Mouse (Mus musculus) heart, adult 18-20 months (tissue): ENCODE data around the gene Ccdc189. TPM values are rescaled to one million over a fixed set of nuclear protein-coding genes. Genes with fewer than 3 reads are reported as not detected.

Experiments used
- DNase-seq, 2 experiments: peaks; one replicate each; pipeline ENCODE4 v3.0.0; 2021 to 2022; ENCODE audit warnings: mixed read lengths in 1 of 2
- total RNA-seq, 2 experiments: library from RNA; stranded (reverse); gene quantifications; 2 replicates each; pipeline ENCODE4 v1.2.3; 2021

Gene Ccdc189
- total RNA-seq, 2 experiments from 2014 or later: 12.6 to 15.4 TPM

GRCm38 (mm10) chr7:127592575-127592974 lies 4.2 kb upstream of the Ccdc189 start:
- no peak for DNase-seq

- no peak for DNase-seq
Measured at GRCm38 (mm10) chr7:127591108-127591507, 2.7 kb upstream of the Ccdc189 start.

GRCm38 (mm10) chr7:127589637-127590036 lies 1.2 kb upstream of the Ccdc189 start:
- DNase-seq: no peak

DNA sequence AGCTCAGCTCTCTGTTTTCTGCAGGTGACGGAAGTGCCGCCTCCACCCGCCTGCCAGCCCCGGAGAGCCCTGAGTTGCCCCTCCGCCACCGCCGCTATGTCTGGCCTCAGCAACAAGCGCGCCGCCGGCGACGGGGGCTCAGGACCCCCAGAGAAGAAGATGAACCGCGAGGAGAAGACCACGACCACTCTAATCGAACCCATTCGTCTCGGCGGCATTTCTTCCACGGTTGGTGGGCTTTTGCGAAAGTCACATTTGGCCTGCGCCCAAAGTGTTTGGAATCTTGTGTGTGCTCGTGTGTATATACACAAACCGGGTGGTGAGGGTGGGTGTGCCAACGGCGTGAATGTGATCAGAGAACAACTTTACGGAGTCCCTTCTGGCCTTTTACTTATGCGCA lies 506 bp upstream of the Ccdc189 start:
- no peak for DNase-seq

DNA sequence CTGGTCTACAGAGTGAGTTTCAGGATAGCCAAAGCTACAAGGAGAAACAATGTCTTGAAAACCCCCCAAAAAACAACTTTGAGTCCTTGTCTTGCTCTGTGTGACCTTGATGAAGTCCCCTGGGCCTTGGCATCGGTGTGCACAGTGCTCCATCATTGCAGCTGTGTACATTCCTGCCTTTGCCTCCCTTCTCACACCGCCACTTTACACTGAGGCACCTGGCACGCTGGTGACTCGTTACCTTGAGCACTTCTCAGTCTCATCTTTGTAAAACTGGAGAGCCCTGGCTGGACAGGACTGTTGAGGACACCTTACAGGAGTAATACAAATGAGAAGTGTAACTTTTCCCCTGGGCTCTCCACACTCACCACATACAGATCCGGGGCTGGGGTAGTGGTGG lies 1.2 kb downstream of the Ccdc189 start:
- no peak for DNase-seq

DNA sequence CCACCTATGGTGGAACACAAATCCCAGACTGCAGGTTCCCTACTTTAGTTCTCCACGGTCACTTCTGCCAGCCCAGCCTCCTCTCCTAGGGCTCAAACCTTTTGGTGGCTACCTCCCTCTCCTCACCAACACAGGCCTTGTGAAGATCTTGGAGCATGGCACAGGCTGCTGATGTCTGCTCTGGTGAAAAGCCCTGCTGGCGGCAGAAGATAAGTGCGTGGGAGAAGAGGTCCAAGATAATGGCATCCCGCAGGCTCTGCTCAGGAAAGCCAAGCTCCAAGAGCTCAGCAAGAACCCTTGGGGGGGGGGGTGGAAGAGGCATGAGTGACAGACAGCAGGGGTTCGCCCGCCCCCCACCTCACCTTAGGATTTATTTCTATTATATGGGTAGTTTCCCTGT lies 2.2 kb downstream of the Ccdc189 start:
- DNase-seq: no peak

- no peak for DNase-seq
Measured at GRCm38 (mm10) chr7:127585031-127585430, 3.4 kb downstream of the Ccdc189 start.

- no peak for DNase-seq
Measured at GRCm38 (mm10) chr7:127583260-127583659, 5.1 kb downstream of the Ccdc189 start.

GRCm38 (mm10) chr7:127574115-127574514 lies 14.3 kb downstream of the Ccdc189 start:
- DNase-seq: no peak

DNA sequence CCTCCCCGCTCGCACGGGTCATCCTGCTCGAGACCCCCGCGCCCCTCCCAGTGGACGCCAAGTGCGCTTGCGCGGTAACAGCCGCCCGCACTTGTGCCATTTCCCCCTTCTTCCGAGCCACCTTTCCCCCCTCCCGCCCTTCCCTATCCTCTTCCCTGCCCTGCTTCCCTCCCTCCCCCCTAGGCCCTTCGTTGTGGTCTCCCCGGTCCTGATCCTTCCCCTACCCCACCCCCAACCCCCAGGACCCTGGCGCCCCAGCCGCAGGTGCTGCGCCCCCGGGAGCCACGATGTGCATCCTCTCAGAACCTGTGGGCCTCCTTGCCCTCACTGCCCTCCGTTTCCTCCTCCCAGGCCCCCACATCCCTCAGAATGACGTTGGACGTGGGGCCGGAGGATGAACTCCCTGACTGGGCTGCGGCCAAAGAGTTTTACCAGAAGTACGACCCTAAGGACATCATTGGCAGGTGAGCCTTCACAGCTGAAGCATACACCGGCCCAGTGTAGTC lies 14.8 kb downstream of the Ccdc189 start:
- DNase-seq: peak in 1 of 2 experiments; percentile 37

DNA sequence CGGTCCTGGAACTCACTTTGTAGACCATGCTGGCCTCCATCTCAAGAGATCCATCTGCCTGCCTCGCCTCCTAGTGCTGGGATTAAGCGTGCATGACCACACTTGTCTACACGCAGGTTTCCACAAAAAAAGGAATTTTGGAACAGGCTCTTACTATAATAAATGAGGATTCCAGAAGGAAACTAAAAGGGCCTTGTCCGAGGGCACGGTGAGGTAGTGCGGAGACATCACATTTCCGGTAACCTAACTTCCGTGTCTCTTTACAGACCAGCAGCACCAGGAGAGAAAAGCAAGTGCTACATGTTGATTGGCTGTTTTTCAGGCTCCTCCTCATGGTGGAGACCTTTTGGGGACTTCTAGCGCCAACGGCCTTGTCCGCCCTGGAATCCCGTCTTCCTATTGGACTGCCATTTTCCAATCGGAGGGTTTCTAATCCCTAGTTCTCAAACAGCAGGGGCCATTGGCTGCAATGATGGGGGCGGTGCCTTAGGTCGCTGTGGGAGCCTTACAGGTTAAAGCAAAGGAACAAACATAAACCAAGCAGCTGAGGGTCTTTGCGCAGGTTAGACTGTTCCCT lies 15.4 kb downstream of the Ccdc189 start, which contains the start of gene Phkg2:
Gene Phkg2, plus strand, starts transcription at position 446 of the 577 bp plus-strand sequence.
- peak; percentile 95 to 99 for DNase-seq

DNA sequence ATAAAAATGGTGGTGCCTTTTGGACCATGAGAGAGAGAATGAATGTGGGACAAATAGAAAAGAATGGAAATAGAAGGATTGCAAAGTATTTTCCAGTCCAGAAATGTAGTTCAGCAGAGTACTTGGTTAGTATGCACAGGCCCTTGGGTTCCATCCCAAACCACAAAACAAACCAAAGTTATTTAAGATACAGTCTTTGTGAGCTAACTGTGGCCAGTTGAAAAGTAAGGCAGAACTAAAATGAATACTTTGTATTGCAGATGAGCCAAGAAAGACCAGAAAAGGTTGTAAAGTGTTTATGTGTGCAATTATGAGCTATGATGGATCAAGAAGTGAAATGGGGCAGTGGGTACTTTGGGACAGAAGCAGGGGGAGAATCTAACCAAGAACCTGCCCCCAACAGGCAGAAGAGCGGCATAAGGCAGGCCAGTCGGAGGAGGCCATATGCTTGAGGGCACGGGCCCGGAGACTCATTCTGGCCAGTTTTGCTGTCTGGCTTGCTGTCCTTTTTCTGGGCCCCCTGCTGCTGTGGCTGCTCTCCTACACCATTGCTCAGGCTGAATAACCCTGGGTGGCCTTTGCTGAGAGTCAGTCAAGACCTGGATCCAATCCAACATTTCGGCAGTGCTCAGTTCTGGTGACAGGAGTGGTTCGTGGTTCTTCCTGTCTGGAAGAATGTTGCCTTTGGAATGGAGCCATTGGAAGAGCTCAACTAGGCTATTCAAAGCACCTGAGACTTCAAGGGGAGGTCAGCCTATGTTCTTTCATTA lies 23.8 kb downstream of the Ccdc189 start:
- peak; percentile 67 to 73 for DNase-seq

DNA sequence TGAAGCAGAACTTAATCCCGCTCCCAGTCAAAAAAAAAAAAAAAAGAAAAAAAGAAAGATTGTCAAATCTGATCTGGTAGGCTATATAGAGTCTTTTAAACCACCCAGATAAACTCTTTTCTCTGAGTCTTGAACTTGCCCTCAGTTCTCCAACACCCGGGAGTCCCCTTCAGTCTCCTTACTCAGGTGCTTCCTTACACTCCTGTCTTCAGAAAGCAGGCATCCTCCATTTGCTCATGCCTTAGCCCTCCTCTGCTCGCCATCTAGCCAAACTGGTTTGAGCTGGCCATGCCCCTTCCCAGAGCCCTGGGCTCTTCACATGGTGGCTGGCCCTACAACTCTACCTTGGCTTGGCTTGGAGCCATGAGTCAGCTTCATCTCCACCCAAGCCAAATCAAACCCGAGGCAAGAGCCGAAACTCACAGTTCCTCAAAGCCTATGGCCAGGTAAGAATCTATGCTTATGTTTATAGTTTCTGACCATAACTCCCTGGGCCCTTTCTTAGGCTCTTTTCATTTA lies 27.0 kb downstream of the Ccdc189 start, which contains the start of gene Tmem265:
Gene Tmem265, plus strand, starts transcription at position 51 of the 519 bp plus-strand sequence.
- no peak for DNase-seq

GRCm38 (mm10) chr7:127560580-127560979 lies 27.8 kb downstream of the Ccdc189 start:
- DNase-seq: no peak

DNA sequence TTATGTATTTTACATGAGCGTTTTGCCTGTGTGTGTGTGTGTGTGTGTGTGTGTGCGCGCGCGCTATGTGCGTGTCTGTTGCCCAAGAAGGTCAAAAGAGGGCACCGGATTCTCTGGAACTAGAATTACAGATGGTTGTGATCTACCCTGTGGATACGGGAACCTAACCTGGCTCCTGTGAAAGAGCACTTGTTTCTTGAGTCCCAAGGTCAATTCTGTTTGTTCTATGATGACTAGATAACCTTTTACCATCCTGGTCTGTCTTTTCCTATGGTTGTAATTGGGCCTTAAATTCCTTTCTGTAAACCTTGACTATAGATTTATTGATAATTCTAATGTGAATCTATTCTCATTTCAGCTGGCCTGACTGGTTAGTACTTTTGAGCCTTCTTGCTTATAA lies 36.8 kb downstream of the Ccdc189 start:
- no peak for DNase-seq

GRCm38 (mm10) chr7:127549116-127549835 lies 39.1 kb downstream of the Ccdc189 start:
- DNase-seq: peak; percentile 74 to 80

- peak; percentile 48 to 57 for DNase-seq
Measured at GRCm38 (mm10) chr7:127541671-127542070, 46.7 kb downstream of the Ccdc189 start.

Other genes with a start within 250 kb of the Ccdc189 start
- gene Zfp768, start 243.0 kb downstream of the Ccdc189 start, total RNA-seq: 10 to 100 TPM; 35.9 to 42.9 TPM
- gene Zfp747, start 212.5 kb downstream of the Ccdc189 start, total RNA-seq: 1 to 10 TPM; 3.4 to 5.1 TPM
- gene 9130019O22Rik, start 201.4 kb downstream of the Ccdc189 start, total RNA-seq: 1 to 10 TPM; 1.6 to 1.7 TPM
- gene E430018J23Rik, start 195.0 kb downstream of the Ccdc189 start, total RNA-seq: 1 to 10 TPM; 3.4 to 3.7 TPM
- gene Zfp764, start 181.8 kb downstream of the Ccdc189 start, total RNA-seq: 1 to 10 TPM; 2.4 to 3.3 TPM
- 1 to 10 TPM; 1.7 to 2.4 TPM for gene Zfp688, start 166.5 kb downstream of the Ccdc189 start, total RNA-seq
- gene Zfp689, start 139.4 kb downstream of the Ccdc189 start, total RNA-seq: 1 to 10 TPM; 1.3 TPM
- gene Prr14, start 129.0 kb downstream of the Ccdc189 start, total RNA-seq: 10 to 100 TPM; 21.1 to 22.2 TPM
- 10 to 100 TPM; 24.2 to 31.1 TPM for gene Fbrs, start 109.4 kb downstream of the Ccdc189 start, total RNA-seq
- 10 to 100 TPM; 47.1 to 56.4 TPM for gene Srcap, start 76.6 kb downstream of the Ccdc189 start, total RNA-seq
- 10 to 100 TPM in 1 of 2 experiments, 1 to 10 TPM in 1; 9.7 to 11.4 TPM for gene Gm42715, start 69.0 kb downstream of the Ccdc189 start, total RNA-seq
- not detected for gene Tmem265, start 27.2 kb downstream of the Ccdc189 start, total RNA-seq
- gene Phkg2, start 15.3 kb downstream of the Ccdc189 start, total RNA-seq: 10 to 100 TPM; 14.9 to 16.4 TPM
- gene Rnf40, start 172 bp upstream of the Ccdc189 start, total RNA-seq: 10 to 100 TPM; 41.0 to 42.8 TPM
- 10 to 100 TPM; 16.5 TPM for gene Zfp629, start 27.2 kb upstream of the Ccdc189 start, total RNA-seq
- gene Bcl7c, start 120.3 kb upstream of the Ccdc189 start, total RNA-seq: 10 to 100 TPM; 34.1 to 35.4 TPM
- 1 to 10 TPM; 8.8 to 9.7 TPM for gene Ctf1, start 124.1 kb upstream of the Ccdc189 start, total RNA-seq
- not detected for gene Ctf2, start 143.6 kb upstream of the Ccdc189 start, total RNA-seq
- gene Fbxl19, start 155.9 kb upstream of the Ccdc189 start, total RNA-seq: 1 to 10 TPM; 3.3 to 4.0 TPM
- gene Orai3, start 181.2 kb upstream of the Ccdc189 start, total RNA-seq: 10 to 100 TPM; 20.5 to 26.4 TPM
- gene Setd1a, start 188.1 kb upstream of the Ccdc189 start, total RNA-seq: 10 to 100 TPM; 15.8 to 19.5 TPM
- gene Gm49388, start 197.0 kb upstream of the Ccdc189 start, total RNA-seq: 1 to 10 TPM; 2.5 to 2.6 TPM
- 10 to 100 TPM; 10.8 to 13.9 TPM for gene Hsd3b7, start 212.0 kb upstream of the Ccdc189 start, total RNA-seq
- 10 to 100 TPM; 66.5 to 67.0 TPM for gene Stx4a, start 235.7 kb upstream of the Ccdc189 start, total RNA-seq
- gene Stx1b, start 236.0 kb upstream of the Ccdc189 start, total RNA-seq: under 1 TPM; 0.30 to 0.72 TPM